Mouse (Mus musculus): ENCODE results near the gene Aup1. TPM values are rescaled to one million over a fixed set of nuclear protein-coding genes. Genes with fewer than 3 reads are reported as not detected.

Aup1 gene
- polyA plus RNA-seq, 1 experiment, result 867 TPM

GRCm38 (mm10) chr6:83058725-83059124 lies 4.4 kb downstream of the Aup1 start:
- peaks cover 8% of the 10 kb centered on the region for H3K36me3 ChIP-seq (ENCODE audit: control insufficient read depth, insufficient read depth, low read length)
- DNase-seq, result no peak
- 94% methylated on average over 2 of the region's 2 CpGs for WGBS
- no peaks in the 10 kb centered on the region for H3K27me3 ChIP-seq (ENCODE audit: control insufficient read depth, insufficient read depth, low read length)
- no peak overlapping the region for H3K27ac ChIP-seq (ENCODE audit: control insufficient read depth, insufficient read depth, low read length)
- H3K4me1 ChIP-seq (replicated peaks; ENCODE audit: control insufficient read depth, insufficient read depth, low read length), result peaks cover 11% of the 10 kb centered on the region
- no peak overlapping the region for H3K4me3 ChIP-seq (ENCODE audit: control insufficient read depth, insufficient read depth, low read length)
- TF ChIP-seq CTCF (IDR thresholded peaks at IDR 0.05; ENCODE audit: borderline replicate concordance, control insufficient read depth, extremely low read depth, insufficient read depth, low read length, poor library complexity), result no peak
- no peak for TF ChIP-seq POLR2A (IDR thresholded peaks at IDR 0.05; ENCODE audit: control insufficient read depth, extremely low read depth, insufficient read depth, low read length, poor library complexity)

- no peak overlapping the region for H3K4me3 ChIP-seq (ENCODE audit: control insufficient read depth, insufficient read depth, low read length)
- 22% methylated on average over 8 of the region's 8 CpGs for WGBS
- H3K27ac ChIP-seq (ENCODE audit: control insufficient read depth, insufficient read depth, low read length), result no peak overlapping the region
- peaks cover 33% of the 10 kb centered on the region for H3K27me3 ChIP-seq (ENCODE audit: control insufficient read depth, insufficient read depth, low read length)
- no peaks in the 10 kb centered on the region for H3K36me3 ChIP-seq (ENCODE audit: control insufficient read depth, insufficient read depth, low read length)
- TF ChIP-seq POLR2A (IDR thresholded peaks at IDR 0.05; ENCODE audit: control insufficient read depth, extremely low read depth, insufficient read depth, low read length, poor library complexity) (no peak), CTCF (IDR thresholded peaks at IDR 0.05; ENCODE audit: borderline replicate concordance, control insufficient read depth, extremely low read depth, insufficient read depth, low read length, poor library complexity) (no peak)
- peaks cover 27% of the 10 kb centered on the region for H3K4me1 ChIP-seq (replicated peaks; ENCODE audit: control insufficient read depth, insufficient read depth, low read length)
- DNase-seq, result no peak
These were observed 11.7 kb downstream of the Aup1 start for GRCm38 (mm10) chr6:83065995-83066394.

GRCm38 (mm10) chr6:83066441-83066840 lies 12.1 kb downstream of the Aup1 start:
- Histone ChIP-seq H3K27me3 (ENCODE audit: control insufficient read depth, insufficient read depth, low read length) (peaks cover 38% of the 10 kb centered on the region), H3K36me3 (ENCODE audit: control insufficient read depth, insufficient read depth, low read length) (no peaks in the 10 kb centered on the region), H3K4me1 (replicated peaks; ENCODE audit: control insufficient read depth, insufficient read depth, low read length) (peaks cover 30% of the 10 kb centered on the region), H3K27ac (ENCODE audit: control insufficient read depth, insufficient read depth, low read length) (no peak overlapping the region), H3K4me3 (ENCODE audit: control insufficient read depth, insufficient read depth, low read length) (no peak overlapping the region)
- TF ChIP-seq POLR2A (IDR thresholded peaks at IDR 0.05; ENCODE audit: control insufficient read depth, extremely low read depth, insufficient read depth, low read length, poor library complexity) (no peak), CTCF (IDR thresholded peaks at IDR 0.05; ENCODE audit: borderline replicate concordance, control insufficient read depth, extremely low read depth, insufficient read depth, low read length, poor library complexity) (no peak)
- WGBS, result 35% methylated on average over 6 of the region's 6 CpGs
- no peak for DNase-seq

GRCm38 (mm10) chr6:83068221-83068620 lies 13.9 kb downstream of the Aup1 start:
- Histone ChIP-seq H3K36me3 (ENCODE audit: control insufficient read depth, insufficient read depth, low read length) (no peaks in the 10 kb centered on the region), H3K27ac (ENCODE audit: control insufficient read depth, insufficient read depth, low read length) (no peak overlapping the region), H3K27me3 (ENCODE audit: control insufficient read depth, insufficient read depth, low read length) (peaks cover 47% of the 10 kb centered on the region), H3K4me1 (replicated peaks; ENCODE audit: control insufficient read depth, insufficient read depth, low read length) (peaks cover 30% of the 10 kb centered on the region), H3K4me3 (ENCODE audit: control insufficient read depth, insufficient read depth, low read length) (no peak overlapping the region)
- TF ChIP-seq CTCF (IDR thresholded peaks at IDR 0.05; ENCODE audit: borderline replicate concordance, control insufficient read depth, extremely low read depth, insufficient read depth, low read length, poor library complexity) (no peak), POLR2A (IDR thresholded peaks at IDR 0.05; ENCODE audit: control insufficient read depth, extremely low read depth, insufficient read depth, low read length, poor library complexity) (no peak)
- no peak for DNase-seq
- 63% methylated on average over 8 of the region's 8 CpGs for WGBS

GRCm38 (mm10) chr6:83068706-83069487 lies 14.6 kb downstream of the Aup1 start:
- peaks cover 47% of the 10 kb centered on the region for H3K27me3 ChIP-seq (ENCODE audit: control insufficient read depth, insufficient read depth, low read length)
- DNase-seq, result no peak
- no peaks in the 10 kb centered on the region for H3K36me3 ChIP-seq (ENCODE audit: control insufficient read depth, insufficient read depth, low read length)

GRCm38 (mm10) chr6:83069488-83070246 lies 15.3 kb downstream of the Aup1 start:
- H3K27ac ChIP-seq (ENCODE audit: control insufficient read depth, insufficient read depth, low read length), result no peak overlapping the region
- no peak overlapping the region for H3K4me3 ChIP-seq (ENCODE audit: control insufficient read depth, insufficient read depth, low read length)
- peaks cover 30% of the 10 kb centered on the region for H3K4me1 ChIP-seq (replicated peaks; ENCODE audit: control insufficient read depth, insufficient read depth, low read length)
- DNase-seq, result no peak
- H3K27me3 ChIP-seq (ENCODE audit: control insufficient read depth, insufficient read depth, low read length), result peaks cover 45% of the 10 kb centered on the region
- WGBS, result 5% methylated on average over 69 of the region's 69 CpGs
- no peaks in the 10 kb centered on the region for H3K36me3 ChIP-seq (ENCODE audit: control insufficient read depth, insufficient read depth, low read length)
- no peak for TF ChIP-seq POLR2A (IDR thresholded peaks at IDR 0.05; ENCODE audit: control insufficient read depth, extremely low read depth, insufficient read depth, low read length, poor library complexity)
- TF ChIP-seq CTCF (IDR thresholded peaks at IDR 0.05; ENCODE audit: borderline replicate concordance, control insufficient read depth, extremely low read depth, insufficient read depth, low read length, poor library complexity), result no peak

More at GRCm38 (mm10) chr6:83068706-83069487, 14.6 kb downstream of the Aup1 start:
- Histone ChIP-seq H3K4me3 (ENCODE audit: control insufficient read depth, insufficient read depth, low read length) (no peak overlapping the region), H3K4me1 (replicated peaks; ENCODE audit: control insufficient read depth, insufficient read depth, low read length) (peaks cover 30% of the 10 kb centered on the region), H3K27ac (ENCODE audit: control insufficient read depth, insufficient read depth, low read length) (no peak overlapping the region)
- TF ChIP-seq CTCF (IDR thresholded peaks at IDR 0.05; ENCODE audit: borderline replicate concordance, control insufficient read depth, extremely low read depth, insufficient read depth, low read length, poor library complexity) (no peak), POLR2A (IDR thresholded peaks at IDR 0.05; ENCODE audit: control insufficient read depth, extremely low read depth, insufficient read depth, low read length, poor library complexity) (no peak)
- WGBS, result 3% methylated on average over 81 of the region's 81 CpGs
